Mouse (Mus musculus) heart, adult 2 months (tissue): ENCODE data around the gene Paxip1. TPM values are rescaled to one million over a fixed set of nuclear protein-coding genes. Genes with fewer than 3 reads are reported as not detected.
A peak's percentile ranks its signal among the peaks of the same experiment; 100 is the strongest.

Source experiments
- DNase-seq, 2 experiments: peaks; one replicate each; pipeline ENCODE4 v3.0.0; 2021
- H3K27ac ChIP-seq: fragments of 200-600 bp; 2 replicates; pipeline ENCODE4 v1.8.1; 2022
- H3K27me3 ChIP-seq: fragments of 200-500 bp; 2 replicates; pipeline ENCODE4 v1.6.1; 2012; ENCODE audit warnings: mild to moderate bottlenecking, low read length, inconsistent platforms, mixed read lengths; ENCODE audit not compliant: control insufficient read depth, insufficient read depth
- H3K36me3 ChIP-seq: fragments of 200-500 bp; 2 replicates; pipeline ENCODE4 v1.6.1; 2012; ENCODE audit warnings: low read length, inconsistent platforms; ENCODE audit not compliant: control insufficient read depth, insufficient read depth
- H3K4me1 ChIP-seq: fragments of 200-500 bp; 2 replicates; pipeline ENCODE4 v1.6.1; 2011; ENCODE audit warnings: low read length; ENCODE audit not compliant: control insufficient read depth, insufficient read depth
- H3K4me3 ChIP-seq: fragments of 200-600 bp; 2 replicates; pipeline ENCODE4 v1.8.1; 2022
- H3K79me2 ChIP-seq: fragments of 200-500 bp; replicated peaks from 2 replicates; pipeline ENCODE4 v1.6.1; 2012; ENCODE audit warnings: mild to moderate bottlenecking, inconsistent platforms, low read length, moderate library complexity, mixed read lengths; ENCODE audit not compliant: control insufficient read depth, insufficient read depth
- H3K9ac ChIP-seq: fragments of 200-500 bp; 2 replicates; pipeline ENCODE4 v1.6.1; 2012; ENCODE audit warnings: low read depth, mild to moderate bottlenecking, control low read depth, inconsistent platforms, low read length, mixed read lengths
- CTCF ChIP-seq: fragments of 200-600 bp; IDR thresholded peaks from 2 replicates; pipeline ENCODE4 v1.8.1; 2022; ENCODE audit warnings: antibody characterized with exemption, mild to moderate bottlenecking, moderate library complexity
- EP300 ChIP-seq: fragments of 200-500 bp; IDR thresholded peaks from 2 replicates; pipeline ENCODE4 v1.6.1; 2011; ENCODE audit warnings: low read depth, low read length, control low read depth; ENCODE audit not compliant: insufficient read depth
- POLR2A ChIP-seq: fragments of 200-500 bp; IDR thresholded peaks from 2 replicates; pipeline ENCODE4 v1.6.1; 2011; ENCODE audit warnings: mild to moderate bottlenecking, low read depth, low read length, control low read depth; ENCODE audit not compliant: insufficient read depth
- WGBS: fragments of 180-500 bp; shearing (Covaris S2); methylation state at CpG from one replicate; pipeline ENCODE4 v1.1.7; 2018; 5-methylcytosine and 5-hydroxymethylcytosine counted together
- intact Hi-C: fragments of 180-260 bp; cut with DNase I; formaldehyde crosslinking; loops from one replicate; pipeline ENCODE4 v1.15.1; 2025
- long read RNA-seq: library from polyadenylated mRNA; stranded (forward); transcript quantifications from one replicate; pipeline ENCODE4 v2.0.0, GENCODE M21; 2021
- polyA plus RNA-seq: library from polyadenylated mRNA; depleted of rRNA; stranded (reverse); fragments of >200 nt; gene quantifications from 2 replicates; pipeline ENCODE4 v1.2.3, GENCODE M21; 2012; rRNA removed
- total RNA-seq, 2 experiments: library from RNA; stranded (reverse); gene quantifications; 2 replicates each; pipeline ENCODE4 v1.2.3; 2021

Gene Paxip1
- total RNA-seq (10 to 100 TPM; 14.6 to 18.8 TPM), polyA plus RNA-seq (11.5 and 12.2 TPM in 2 replicates)
- long read RNA-seq, full-length matches to known transcripts, result 6 of 16 reads
- long read RNA-seq, partial matches to known transcripts, result 1 of 16 reads
- long read RNA-seq, other reads (novel, unspliced or antisense), result 9 of 16 reads

GRCm38 (mm10) chr5:27791303-27792172 lies at the start of gene Paxip1:
Paxip1 (minus strand) TSS chr5:27791691.
- intact Hi-C loops, result loop anchor here (5.0 to 10.0 kb wide), 2 partner anchors 281 to 523 kb away; partner anchors contain the start of genes Insig1 and Rbm33
- Histone ChIP-seq H3K27ac (peak within 1 kb of the TSS; percentile 97), H3K36me3 (no peaks in the 10 kb centered on the region), H3K4me1 (peaks cover 10% of the 10 kb centered on the region), H3K9ac (peak within 1 kb of the TSS; percentile 80), H3K27me3 (no peaks in the 10 kb centered on the region), H3K79me2 (no peaks in the 10 kb centered on the region), H3K4me3 (peak within 1 kb of the TSS; percentile 65)
- WGBS, result under 1% methylated on average over 73 of the region's 73 CpGs
- peak; percentile 96 to 97 for DNase-seq
- TF ChIP-seq CTCF, result no peak
- peak; percentile 71; the same call in 1 of the 2 replicates for TF ChIP-seq EP300
- TF ChIP-seq POLR2A, result peak; percentile 100

GRCm38 (mm10) chr5:27838061-27838460 lies 46.6 kb upstream of the Paxip1 start:
- 45% methylated on average over 4 of the region's 4 CpGs for WGBS
- Histone ChIP-seq H3K27me3 (no peaks in the 10 kb centered on the region), H3K9ac (no peak overlapping the region), H3K79me2 (no peaks in the 10 kb centered on the region), H3K4me1 (no peaks in the 10 kb centered on the region), H3K4me3 (no peak overlapping the region), H3K27ac (no peak overlapping the region), H3K36me3 (no peaks in the 10 kb centered on the region)
- intact Hi-C loops, result no loop called here
- no peak for TF ChIP-seq EP300
- no peak for TF ChIP-seq CTCF
- no peak for TF ChIP-seq POLR2A
- no peak for DNase-seq

GRCm38 (mm10) chr5:27835096-27835495 lies 43.6 kb upstream of the Paxip1 start:
- intact Hi-C loops, result no loop called here
- no peaks in the 10 kb centered on the region for H3K79me2 ChIP-seq
- H3K27ac ChIP-seq, result no peak overlapping the region
- no peak overlapping the region for H3K9ac ChIP-seq
- no peaks in the 10 kb centered on the region for H3K4me1 ChIP-seq
- H3K36me3 ChIP-seq, result no peaks in the 10 kb centered on the region
- no peak for DNase-seq
- TF ChIP-seq POLR2A, result no peak
- no peak for TF ChIP-seq CTCF
- no peak for TF ChIP-seq EP300
- H3K4me3 ChIP-seq, result no peak overlapping the region
- 72% methylated on average over 2 of the region's 2 CpGs for WGBS
- H3K27me3 ChIP-seq, result no peaks in the 10 kb centered on the region

- H3K4me3 ChIP-seq, result no peak overlapping the region
- no peak for DNase-seq
- TF ChIP-seq POLR2A (no peak), CTCF (no peak), EP300 (no peak)
- no peaks in the 10 kb centered on the region for H3K79me2 ChIP-seq
- no peaks in the 10 kb centered on the region for H3K36me3 ChIP-seq
- H3K27me3 ChIP-seq, result no peaks in the 10 kb centered on the region
- intact Hi-C loops, result no loop called here
- WGBS, result 78% methylated on average over 7 of the region's 7 CpGs
- no peak overlapping the region for H3K27ac ChIP-seq
- no peaks in the 10 kb centered on the region for H3K4me1 ChIP-seq
- H3K9ac ChIP-seq, result no peak overlapping the region
Measured at GRCm38 (mm10) chr5:27827971-27828370, 36.5 kb upstream of the Paxip1 start.

GRCm38 (mm10) chr5:27821161-27821560 lies 29.7 kb upstream of the Paxip1 start:
- no peak overlapping the region for H3K9ac ChIP-seq
- 28% methylated on average over 6 of the region's 6 CpGs for WGBS
- TF ChIP-seq POLR2A (no peak), EP300 (no peak), CTCF (no peak)
- no peaks in the 10 kb centered on the region for H3K27me3 ChIP-seq
- H3K4me1 ChIP-seq, result no peaks in the 10 kb centered on the region
- DNase-seq, result no peak
- H3K36me3 ChIP-seq, result no peaks in the 10 kb centered on the region
- intact Hi-C loops, result no loop called here
- H3K79me2 ChIP-seq, result no peaks in the 10 kb centered on the region
- H3K27ac ChIP-seq, result no peak overlapping the region
- H3K4me3 ChIP-seq, result no peak overlapping the region
